Mouse (Mus musculus): ENCODE measurements around the gene Tle3. TPM values are rescaled to one million over a fixed set of nuclear protein-coding genes. Genes with fewer than 3 reads are reported as not detected.

Tle3 gene
- total RNA-seq, 2 experiments from 2014 or later, result 24.4 to 29.0 TPM

GRCm38 (mm10) chr9:61373942-61374900, 2.1 kb downstream of the Tle3 start:
- peak; percentile 29 to 32 for DNase-seq
- intact Hi-C loops (cut with DNase I), result loop anchor here (2.0 to 5.0 kb wide), 3 partner anchors 159 to 323 kb away; no protein-coding TSS in a partner anchor

DNA sequence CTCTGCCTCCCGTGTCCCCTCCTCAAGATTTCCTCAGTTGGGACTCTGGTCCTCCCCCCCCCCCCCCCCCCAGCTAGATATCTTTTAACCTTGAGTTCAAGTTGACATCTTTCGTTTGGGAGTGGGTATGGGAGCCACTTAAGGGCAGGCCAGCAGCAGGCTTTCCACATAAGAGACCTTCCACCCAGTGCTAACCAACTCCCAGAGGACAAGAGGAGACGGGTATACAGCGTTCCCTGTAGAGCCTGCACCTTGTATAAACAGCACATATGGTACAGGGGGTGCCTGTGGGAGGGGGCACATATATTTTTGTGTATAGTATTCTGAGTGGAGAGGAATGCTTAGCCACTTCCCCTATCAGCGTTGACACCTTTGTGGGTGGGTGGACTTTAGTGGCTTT, 2.8 kb downstream of the Tle3 start:
- no peak for DNase-seq
- intact Hi-C loops (cut with DNase I), result no loop called here

DNA sequence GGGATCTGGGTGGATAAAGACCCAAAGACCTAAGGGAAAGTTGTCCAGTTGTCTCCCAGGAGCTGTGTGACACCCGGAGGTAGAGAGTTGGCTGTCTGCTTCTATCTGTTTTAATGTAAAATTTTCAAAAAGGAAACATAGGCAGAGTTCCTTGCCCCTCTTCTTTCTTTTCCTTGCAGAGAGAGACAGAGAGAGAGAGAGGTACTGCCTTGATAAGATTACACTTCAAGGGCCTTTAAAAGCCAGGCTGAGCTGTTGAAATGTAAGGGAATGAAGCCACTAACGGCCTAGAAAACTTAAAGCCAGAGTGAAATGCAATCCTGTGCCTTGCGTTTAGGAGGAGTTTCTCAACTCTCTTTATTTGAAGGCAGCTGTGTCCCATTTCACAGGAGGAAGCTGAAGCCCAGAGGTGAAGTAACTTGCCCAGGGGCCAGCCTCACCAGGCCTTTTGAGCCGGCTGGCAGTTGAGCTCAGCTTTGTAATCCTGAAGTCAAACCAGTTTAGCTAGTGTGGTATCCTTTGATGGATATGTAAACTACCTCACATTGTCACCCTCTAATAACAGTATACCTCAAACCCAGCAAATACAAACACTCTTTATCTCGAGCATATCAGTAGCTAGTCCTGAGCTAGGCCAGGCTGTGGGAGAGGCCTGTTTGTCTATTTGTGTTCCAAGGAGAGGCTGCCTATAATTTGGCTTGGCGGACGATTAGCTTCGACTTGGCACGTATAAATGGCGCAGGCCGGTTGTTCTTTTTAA, 3.8 kb downstream of the Tle3 start:
- DNase-seq, result no peak
- intact Hi-C loops (cut with DNase I), result no loop called here

DNA sequence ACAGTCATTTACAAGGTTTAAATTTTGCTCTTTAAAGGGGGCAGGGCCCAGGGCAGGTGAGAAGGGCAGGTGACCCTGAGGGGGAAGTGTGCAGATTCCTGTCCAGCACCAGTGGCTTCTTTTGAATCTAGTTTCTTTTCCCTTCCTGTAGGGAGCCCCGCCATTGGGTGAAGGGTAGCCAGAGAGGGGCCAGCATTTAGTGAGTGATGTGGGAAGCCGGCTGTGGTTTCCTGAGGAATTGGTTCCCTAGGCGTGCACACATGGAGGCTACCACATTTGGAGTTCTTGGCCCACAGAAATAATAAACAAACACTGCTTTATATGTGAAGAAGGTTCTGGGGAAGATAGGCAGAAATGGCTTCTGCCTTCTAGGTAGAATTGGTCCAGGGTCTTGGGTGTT, 4.5 kb downstream of the Tle3 start:
- intact Hi-C loops (cut with DNase I), result no loop called here
- DNase-seq, result no peak

- DNase-seq, result no peak
- intact Hi-C loops (cut with DNase I), result no loop called here
Measured at GRCm38 (mm10) chr9:61377706-61378479, 5.7 kb downstream of the Tle3 start.

DNA sequence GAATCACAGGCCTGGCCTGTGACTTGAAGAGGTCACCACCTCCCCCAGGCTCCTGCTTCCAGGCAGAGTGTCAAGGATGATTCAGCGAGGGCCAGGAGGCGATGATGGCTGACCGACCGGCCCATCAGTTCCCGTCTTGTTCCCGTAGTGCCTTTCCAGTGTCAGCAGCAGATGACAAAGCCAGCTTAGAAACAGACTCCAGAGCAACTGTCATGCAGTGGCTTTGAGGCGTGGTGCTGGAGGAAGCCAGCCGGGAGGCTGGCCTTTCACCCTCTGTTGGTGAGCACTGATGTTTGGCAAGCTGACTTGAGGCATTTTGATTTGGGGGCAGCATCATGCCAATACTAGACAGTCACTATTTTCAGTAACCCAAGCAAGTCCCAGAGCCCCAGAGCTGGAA, 6.3 kb downstream of the Tle3 start:
- intact Hi-C loops (cut with DNase I), result no loop called here
- peak; percentile 27 to 36 for DNase-seq

DNA sequence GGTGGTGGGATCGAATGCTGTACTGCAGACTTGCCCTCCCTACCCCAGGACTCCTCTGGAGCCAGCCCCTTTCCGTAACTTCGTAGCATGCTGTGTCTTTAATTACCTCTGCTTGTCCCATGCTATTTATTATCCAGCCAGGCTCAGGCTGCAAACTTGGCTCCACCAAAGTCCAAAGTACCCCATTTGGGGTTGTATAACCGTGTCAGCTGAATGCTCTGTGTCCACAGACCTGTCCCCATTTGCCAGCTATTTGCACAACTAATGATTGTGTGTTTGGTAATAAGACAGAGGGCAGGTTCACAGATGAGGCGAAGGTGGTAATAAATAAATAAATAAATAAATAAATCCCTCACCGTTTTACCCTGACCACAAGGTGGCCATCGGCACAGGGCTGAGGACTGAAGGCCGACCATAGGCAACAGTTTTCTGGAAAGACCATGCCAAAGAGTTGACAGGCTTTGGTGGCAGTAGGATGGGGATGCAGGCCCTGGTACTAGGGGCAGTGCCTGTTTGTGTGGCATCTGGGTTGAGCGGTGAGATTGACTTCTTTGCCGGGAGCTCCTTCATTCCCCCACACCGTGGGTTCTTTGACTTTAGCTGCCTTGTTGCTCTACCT, 7.0 kb downstream of the Tle3 start:
- no peak for DNase-seq
- intact Hi-C loops (cut with DNase I), result no loop called here

- DNase-seq, result peak; percentile 21 to 49
- intact Hi-C loops (cut with DNase I), result no loop called here
Measured at GRCm38 (mm10) chr9:61380258-61381062, 8.3 kb downstream of the Tle3 start.

- no peak for DNase-seq
- intact Hi-C loops (cut with DNase I), result no loop called here
Measured at GRCm38 (mm10) chr9:61381063-61381408, 8.9 kb downstream of the Tle3 start.

GRCm38 (mm10) chr9:61381445-61381844, 9.3 kb downstream of the Tle3 start:
- no peak for DNase-seq
- intact Hi-C loops (cut with DNase I), result no loop called here

DNA sequence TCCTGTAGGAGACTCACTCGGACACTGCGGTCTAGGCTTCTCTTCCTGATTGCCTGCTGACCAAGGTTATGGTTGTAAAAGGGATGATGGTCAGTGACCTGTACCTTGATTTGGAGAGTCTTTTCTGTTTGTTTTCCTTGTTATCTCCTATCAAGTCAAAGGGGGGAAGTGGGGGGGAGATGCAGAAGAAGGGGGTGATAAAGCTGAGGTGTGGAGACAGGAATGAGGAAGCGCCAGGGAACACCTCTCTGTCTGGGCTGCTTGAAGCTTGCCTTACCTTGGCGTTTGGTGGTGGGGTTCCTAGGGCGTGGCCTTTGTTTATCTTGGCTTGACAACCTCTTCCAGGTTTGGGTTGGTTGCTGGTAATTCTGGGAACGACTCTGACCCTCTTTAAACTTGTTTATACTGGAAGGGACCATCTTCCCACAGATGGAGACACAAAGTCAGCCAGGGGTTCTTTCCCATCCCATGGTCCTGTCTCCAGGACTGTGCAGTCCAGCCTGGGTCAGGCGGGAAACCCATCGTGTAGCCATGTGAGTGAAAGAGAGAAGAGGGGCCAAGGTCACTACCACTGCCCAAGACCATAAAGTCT, 10.5 kb downstream of the Tle3 start:
- no peak for DNase-seq
- intact Hi-C loops (cut with DNase I), result no loop called here

- no peak for DNase-seq
- intact Hi-C loops (cut with DNase I), result no loop called here
Measured at GRCm38 (mm10) chr9:61384101-61384500, 11.9 kb downstream of the Tle3 start.

GRCm38 (mm10) chr9:61384646-61385443, 12.7 kb downstream of the Tle3 start:
- DNase-seq, result no peak
- intact Hi-C loops (cut with DNase I), result no loop called here

- intact Hi-C loops (cut with DNase I), result no loop called here
- peak in 1 of 2 experiments; percentile 20 for DNase-seq
Measured at GRCm38 (mm10) chr9:61385753-61386152, 13.6 kb downstream of the Tle3 start.

- DNase-seq, result no peak
- intact Hi-C loops (cut with DNase I), result no loop called here
Measured at GRCm38 (mm10) chr9:61386314-61386713, 14.1 kb downstream of the Tle3 start.

GRCm38 (mm10) chr9:61387797-61388196, 15.6 kb downstream of the Tle3 start:
- intact Hi-C loops (cut with DNase I), result no loop called here
- no peak for DNase-seq

DNA sequence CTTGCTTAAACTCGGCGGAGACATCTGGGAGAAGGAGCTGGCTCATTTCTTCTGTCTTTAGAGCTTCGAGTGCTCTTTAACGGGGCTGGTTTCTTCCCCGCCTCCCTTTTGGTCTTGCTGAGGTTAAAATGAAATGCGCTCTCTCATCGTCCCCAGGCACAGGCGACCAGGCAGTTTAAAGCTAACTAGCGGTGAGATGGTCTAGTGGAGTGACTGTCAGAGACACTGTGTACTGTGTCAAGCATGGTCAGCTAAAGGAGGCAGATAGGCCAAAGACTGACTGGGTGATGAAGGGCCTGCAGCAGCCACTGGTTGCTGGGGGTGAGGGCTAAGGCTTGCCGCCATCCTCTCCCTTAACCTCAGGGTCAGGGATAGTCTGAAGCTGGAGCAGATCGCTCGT, 16.0 kb downstream of the Tle3 start:
- no peak for DNase-seq
- intact Hi-C loops (cut with DNase I), result no loop called here

DNA sequence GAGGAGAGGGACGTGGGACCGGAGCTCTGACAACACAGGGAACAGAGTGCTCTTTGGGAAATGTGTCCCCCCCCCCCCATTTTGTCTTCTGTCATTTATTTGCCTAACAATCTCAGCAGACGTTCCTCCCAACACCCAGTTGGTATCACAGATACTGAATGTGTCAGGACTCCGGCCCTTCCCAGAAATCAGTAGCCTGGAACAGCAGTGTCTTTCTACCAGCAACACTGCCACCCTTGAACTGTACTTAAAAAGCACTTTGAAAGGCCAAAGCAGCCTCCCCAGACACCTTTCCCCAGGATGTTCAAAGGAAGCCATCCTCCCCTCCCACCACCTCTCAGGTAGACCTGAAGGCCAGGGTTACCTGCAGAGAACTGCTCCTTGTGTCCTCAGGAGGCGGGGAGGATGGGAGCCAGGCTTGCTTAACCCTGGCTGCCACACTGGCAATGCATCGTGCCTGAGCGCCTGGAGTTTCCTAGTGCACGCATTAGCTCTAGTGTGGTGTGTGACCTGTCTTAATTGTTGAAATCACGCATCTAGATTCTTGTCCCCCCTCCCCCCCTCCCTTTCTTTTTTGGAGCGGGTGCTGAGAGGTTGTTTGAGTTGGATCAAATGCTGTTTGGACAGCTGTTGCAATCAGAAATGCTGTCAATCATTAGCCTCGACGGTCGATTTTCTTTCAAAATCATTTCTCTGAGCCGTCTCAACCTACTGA, 16.7 kb downstream of the Tle3 start:
- no peak for DNase-seq
- intact Hi-C loops (cut with DNase I), result no loop called here
